Mouse (Mus musculus) mouse trophoblast stem cell (cell line): ENCODE results near the gene Igf2bp3.

ENCODE experiments used
- in situ Hi-C, 2 experiments: fragments of 300-500 bp; cut with MseI, MboI; formaldehyde crosslinking; loops; 2 replicates in 1 of 2; 3 replicates in 1 of 2; pipeline ENCODE4 v1.15.1; 2025

Gene Igf2bp3

GRCm38 (mm10) chr6:49219001-49219560, 4.3 kb upstream of the Igf2bp3 start:
- in situ Hi-C loops: no loop called here

GRCm38 (mm10) chr6:49218275-49218802, 3.6 kb upstream of the Igf2bp3 start:
- in situ Hi-C loops: no loop called here

- in situ Hi-C loops: no loop called here
Measured at GRCm38 (mm10) chr6:49217581-49218274, 3.0 kb upstream of the Igf2bp3 start.

GRCm38 (mm10) chr6:49216811-49217542, 2.2 kb upstream of the Igf2bp3 start:
- in situ Hi-C loops: no loop called here

- in situ Hi-C loops: no loop called here
Measured at GRCm38 (mm10) chr6:49215748-49216585, 1.2 kb upstream of the Igf2bp3 start.

GRCm38 (mm10) chr6:49214086-49214927, 450 bp downstream of the Igf2bp3 start:
- in situ Hi-C loops: no loop called here

GRCm38 (mm10) chr6:49213581-49214085, 1.1 kb downstream of the Igf2bp3 start:
- in situ Hi-C loops: no loop called here

GRCm38 (mm10) chr6:49212931-49213580, 1.7 kb downstream of the Igf2bp3 start:
- in situ Hi-C loops: no loop called here

GRCm38 (mm10) chr6:49212141-49212540, 2.6 kb downstream of the Igf2bp3 start:
- in situ Hi-C loops: no loop called here

GRCm38 (mm10) chr6:49211596-49211995, 3.2 kb downstream of the Igf2bp3 start:
- in situ Hi-C loops: no loop called here

- in situ Hi-C loops: no loop called here
Measured at GRCm38 (mm10) chr6:49209881-49210854, 4.6 kb downstream of the Igf2bp3 start.

GRCm38 (mm10) chr6:49208935-49209334, 5.8 kb downstream of the Igf2bp3 start:
- in situ Hi-C loops: no loop called here

- in situ Hi-C loops: no loop called here
Measured at GRCm38 (mm10) chr6:49208297-49208930, 6.3 kb downstream of the Igf2bp3 start.

- in situ Hi-C loops: no loop called here
Measured at GRCm38 (mm10) chr6:49206416-49206815, 8.3 kb downstream of the Igf2bp3 start.

- in situ Hi-C loops: loop anchor here in 1 of 2 experiments (10.0 kb wide), 1 partner anchor 140 kb away; no protein-coding TSS in a partner anchor
Measured at GRCm38 (mm10) chr6:49195188-49195587, 19.6 kb downstream of the Igf2bp3 start.

GRCm38 (mm10) chr6:49194536-49194935, 20.2 kb downstream of the Igf2bp3 start:
- in situ Hi-C loops: loop anchor here in 1 of 2 experiments (10.0 kb wide), 1 partner anchor 140 kb away; no protein-coding TSS in a partner anchor

- in situ Hi-C loops: no loop called here
Measured at GRCm38 (mm10) chr6:49189363-49189762, 25.4 kb downstream of the Igf2bp3 start.

- in situ Hi-C loops: no loop called here
Measured at GRCm38 (mm10) chr6:49187299-49187698, 27.5 kb downstream of the Igf2bp3 start.
